Mouse (Mus musculus): ENCODE measurements around the gene Bfsp2. TPM values are rescaled to one million over a fixed set of nuclear protein-coding genes. Genes with fewer than 3 reads are reported as not detected.
A peak's percentile ranks its signal among the peaks of the same experiment; 100 is the strongest.
"Not testable (repeated sequence)": the region's sequence is repeated elsewhere in the genome, so short reads cannot be mapped to it uniquely, and the experiment has no call there.

Gene Bfsp2
- polyA plus RNA-seq, 1 experiment: 0.33 TPM

DNA sequence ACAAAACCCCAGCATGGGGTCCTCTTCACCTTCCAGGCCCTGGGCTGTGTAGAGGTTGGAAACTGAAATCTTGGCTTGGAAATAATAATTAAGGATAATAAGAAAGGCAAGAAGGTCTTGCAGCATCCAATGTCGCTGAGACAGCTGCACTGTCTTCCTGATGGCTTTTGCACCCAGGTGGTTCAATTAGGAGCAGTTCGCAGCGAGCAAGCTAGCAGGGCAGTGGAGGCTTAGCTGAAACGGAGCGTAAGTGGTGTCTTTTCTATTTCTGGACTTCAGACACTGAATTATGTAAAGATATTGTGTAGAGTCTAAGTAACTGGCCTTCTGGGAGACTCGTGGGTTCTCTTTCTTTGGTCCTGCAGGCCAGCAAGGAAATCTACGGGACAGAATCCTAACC, 56.8 kb downstream of the Bfsp2 start:
- WGBS: 84% methylated on average over 7 of the region's 7 CpGs
- DNase-seq: no peak
- Histone ChIP-seq H3K4me1 (ENCODE audit: control insufficient read depth, insufficient read depth, low read length) (no peaks in the 10 kb centered on the region), H3K4me3 (replicated peaks; ENCODE audit: extremely low read depth, low read depth, low read length) (no peak overlapping the region)
- no peak for TF ChIP-seq POLR2A (IDR thresholded peaks at IDR 0.05; ENCODE audit: borderline replicate concordance, extremely low read depth, low read depth, low read length)
- no peak for TF ChIP-seq CTCF (IDR thresholded peaks at IDR 0.05; ENCODE audit: insufficient read depth, low read length)

GRCm38 (mm10) chr9:103422847-103423246, 57.4 kb downstream of the Bfsp2 start:
- no peak for TF ChIP-seq CTCF (IDR thresholded peaks at IDR 0.05; ENCODE audit: insufficient read depth, low read length)
- TF ChIP-seq POLR2A (IDR thresholded peaks at IDR 0.05; ENCODE audit: borderline replicate concordance, extremely low read depth, low read depth, low read length): no peak
- DNase-seq: no peak
- no peaks in the 10 kb centered on the region for H3K4me1 ChIP-seq (ENCODE audit: control insufficient read depth, insufficient read depth, low read length)
- 67% methylated on average over 18 of the region's 18 CpGs for WGBS
- H3K4me3 ChIP-seq (replicated peaks; ENCODE audit: extremely low read depth, low read depth, low read length): no peak overlapping the region

GRCm38 (mm10) chr9:103420844-103421243, 59.4 kb downstream of the Bfsp2 start:
- TF ChIP-seq POLR2A (IDR thresholded peaks at IDR 0.05; ENCODE audit: borderline replicate concordance, extremely low read depth, low read depth, low read length): no peak
- no peak for TF ChIP-seq CTCF (IDR thresholded peaks at IDR 0.05; ENCODE audit: insufficient read depth, low read length)
- no peak for DNase-seq

DNA sequence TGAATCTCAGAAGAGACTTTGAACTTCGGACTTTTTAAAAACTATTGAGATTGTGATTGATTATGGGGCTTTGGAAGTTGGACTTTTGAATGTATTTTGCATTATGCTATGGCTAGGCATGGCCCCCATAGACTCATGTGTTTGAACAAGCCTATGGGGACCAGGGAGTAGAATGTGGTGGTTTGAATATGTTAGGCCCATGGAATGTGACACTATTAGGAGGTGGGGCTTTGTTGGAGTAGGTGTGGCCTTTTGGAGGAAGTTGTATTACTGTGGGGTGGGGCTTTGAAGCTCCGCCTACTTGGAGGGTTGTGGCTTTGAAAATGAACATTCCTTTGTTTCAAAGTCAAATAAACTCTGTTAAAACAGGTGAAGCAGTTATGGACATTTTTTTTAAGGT, 61.4 kb downstream of the Bfsp2 start:
- TF ChIP-seq POLR2A (IDR thresholded peaks at IDR 0.05; ENCODE audit: borderline replicate concordance, extremely low read depth, low read depth, low read length) (no peak), CTCF (IDR thresholded peaks at IDR 0.05; ENCODE audit: insufficient read depth, low read length) (no peak)
- DNase-seq: no peak
- Histone ChIP-seq H3K4me3 (replicated peaks; ENCODE audit: extremely low read depth, low read depth, low read length) (no peak overlapping the region), H3K4me1 (ENCODE audit: control insufficient read depth, insufficient read depth, low read length) (no peaks in the 10 kb centered on the region)
- 86% methylated on average over 2 of the region's 2 CpGs for WGBS

More at GRCm38 (mm10) chr9:103420844-103421243, 59.4 kb downstream of the Bfsp2 start:
- WGBS: 80% methylated on average over 3 of the region's 3 CpGs
- H3K4me3 ChIP-seq (replicated peaks; ENCODE audit: extremely low read depth, low read depth, low read length): no peak overlapping the region
- no peaks in the 10 kb centered on the region for H3K4me1 ChIP-seq (ENCODE audit: control insufficient read depth, insufficient read depth, low read length)

DNA sequence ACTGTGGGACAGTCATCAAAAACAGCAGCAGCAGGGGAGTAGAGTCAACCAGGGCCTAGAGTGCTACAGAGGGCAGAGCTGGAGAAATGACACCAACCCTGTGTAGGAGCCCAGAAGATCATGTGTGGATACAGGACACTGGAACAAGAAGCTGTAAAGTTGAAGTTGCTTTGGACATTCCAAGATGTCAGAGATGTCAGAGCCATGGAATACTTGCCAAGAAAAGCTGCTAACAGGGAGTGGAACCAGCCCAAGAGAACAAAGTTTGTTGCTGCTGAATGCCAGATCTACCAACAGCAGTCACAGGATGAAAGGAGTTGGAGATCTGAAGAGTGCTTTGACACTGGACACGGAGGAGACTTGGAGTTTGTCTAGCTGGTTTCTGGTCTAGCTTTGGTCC, 62.0 kb downstream of the Bfsp2 start:
- H3K4me3 ChIP-seq (replicated peaks; ENCODE audit: extremely low read depth, low read depth, low read length); DNase-seq; H3K4me1 ChIP-seq (ENCODE audit: control insufficient read depth, insufficient read depth, low read length): not testable (repeated sequence)
- WGBS: 73% methylated on average over 1 of the region's 1 CpGs

DNA sequence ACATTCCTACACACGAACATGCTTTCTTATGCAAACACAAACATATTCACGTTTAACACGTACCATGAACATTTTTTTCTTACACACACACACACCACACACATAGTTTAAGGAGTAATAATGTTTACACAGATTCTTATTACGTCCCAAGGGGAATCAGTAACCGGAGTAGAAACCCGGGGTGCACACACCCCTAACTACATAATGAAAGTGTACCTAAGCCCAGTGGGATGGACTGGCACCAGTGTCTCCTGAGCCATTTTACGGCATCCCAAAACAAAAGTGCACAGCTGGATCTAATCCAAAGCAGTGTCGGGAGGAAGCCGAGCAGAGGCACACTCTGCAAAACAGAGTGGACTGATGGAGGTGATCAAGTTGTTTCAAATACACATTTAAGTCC, 66.8 kb downstream of the Bfsp2 start:
- no peak for DNase-seq
- Histone ChIP-seq H3K4me1 (ENCODE audit: control insufficient read depth, insufficient read depth, low read length) (no peaks in the 10 kb centered on the region), H3K4me3 (replicated peaks; ENCODE audit: extremely low read depth, low read depth, low read length) (no peak overlapping the region)
- no peak for TF ChIP-seq CTCF (IDR thresholded peaks at IDR 0.05; ENCODE audit: insufficient read depth, low read length)
- TF ChIP-seq POLR2A (IDR thresholded peaks at IDR 0.05; ENCODE audit: borderline replicate concordance, extremely low read depth, low read depth, low read length): no peak
- 44% methylated on average over 9 of the region's 9 CpGs for WGBS

GRCm38 (mm10) chr9:103409119-103409518, 71.1 kb downstream of the Bfsp2 start:
- DNase-seq: no peak
- no peak for TF ChIP-seq POLR2A (IDR thresholded peaks at IDR 0.05; ENCODE audit: borderline replicate concordance, extremely low read depth, low read depth, low read length)
- TF ChIP-seq CTCF (IDR thresholded peaks at IDR 0.05; ENCODE audit: insufficient read depth, low read length): no peak
- Histone ChIP-seq H3K4me1 (ENCODE audit: control insufficient read depth, insufficient read depth, low read length) (no peaks in the 10 kb centered on the region), H3K4me3 (replicated peaks; ENCODE audit: extremely low read depth, low read depth, low read length) (no peak overlapping the region)
- 76% methylated on average over 2 of the region's 2 CpGs for WGBS

GRCm38 (mm10) chr9:103408136-103408777, 72.0 kb downstream of the Bfsp2 start:
- no peak for DNase-seq
- no peak overlapping the region for H3K4me3 ChIP-seq (replicated peaks; ENCODE audit: extremely low read depth, low read depth, low read length)
- WGBS: 65% methylated on average over 4 of the region's 4 CpGs
- TF ChIP-seq CTCF (IDR thresholded peaks at IDR 0.05; ENCODE audit: insufficient read depth, low read length) (no peak), POLR2A (IDR thresholded peaks at IDR 0.05; ENCODE audit: borderline replicate concordance, extremely low read depth, low read depth, low read length) (no peak)
- no peaks in the 10 kb centered on the region for H3K4me1 ChIP-seq (ENCODE audit: control insufficient read depth, insufficient read depth, low read length)

DNA sequence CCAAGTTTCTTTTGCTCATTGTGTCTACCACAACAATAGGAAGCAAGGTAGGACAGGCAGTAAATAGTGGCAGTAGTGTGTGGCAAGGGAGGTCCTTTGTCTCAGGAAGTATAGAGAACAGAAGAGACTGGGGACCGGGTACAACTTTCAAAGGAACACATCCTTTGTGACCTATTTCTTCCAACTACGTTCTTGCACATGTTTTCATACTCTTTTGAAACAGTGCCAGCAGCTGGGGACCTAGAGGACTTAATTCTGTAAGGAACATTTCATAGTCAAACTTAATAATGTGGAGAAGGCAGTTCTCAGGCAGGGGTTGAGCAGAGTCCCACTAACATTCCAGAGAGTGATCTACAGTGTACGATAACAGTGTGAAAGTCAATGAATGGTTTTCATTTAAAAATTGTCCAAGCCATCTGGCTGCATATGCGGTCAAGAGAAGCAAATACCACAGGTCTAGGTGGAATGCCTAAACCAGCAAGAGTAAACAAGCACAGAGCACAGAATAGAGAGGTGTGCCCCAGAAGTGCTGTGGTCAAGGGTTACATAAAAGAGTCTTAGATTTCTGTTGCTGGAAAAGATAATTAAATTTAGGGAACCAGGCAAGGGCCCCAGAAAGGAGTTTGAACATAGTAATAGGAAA, 76.8 kb downstream of the Bfsp2 start:
- Histone ChIP-seq H3K4me3 (replicated peaks; ENCODE audit: extremely low read depth, low read depth, low read length) (no peak overlapping the region), H3K4me1 (ENCODE audit: control insufficient read depth, insufficient read depth, low read length) (no peaks in the 10 kb centered on the region)
- WGBS: 33% methylated on average over 4 of the region's 4 CpGs
- TF ChIP-seq CTCF (IDR thresholded peaks at IDR 0.05; ENCODE audit: insufficient read depth, low read length): no peak
- peak; percentile 7 for DNase-seq

- no peak for DNase-seq
- 63% methylated on average over 21 of the region's 21 CpGs for WGBS
- H3K4me1 ChIP-seq (ENCODE audit: control insufficient read depth, insufficient read depth, low read length): no peaks in the 10 kb centered on the region
Measured at GRCm38 (mm10) chr9:103398509-103399157, 81.6 kb downstream of the Bfsp2 start.

More at GRCm38 (mm10) chr9:103398509-103399157, 81.6 kb downstream of the Bfsp2 start:
- TF ChIP-seq POLR2A (IDR thresholded peaks at IDR 0.05; ENCODE audit: borderline replicate concordance, extremely low read depth, low read depth, low read length) (no peak), CTCF (IDR thresholded peaks at IDR 0.05; ENCODE audit: insufficient read depth, low read length) (no peak)
- no peak overlapping the region for H3K4me3 ChIP-seq (replicated peaks; ENCODE audit: extremely low read depth, low read depth, low read length)

Measured in lung, adult 2 months (tissue).